Mouse (Mus musculus) heart, postnatal 10 days (tissue): ENCODE results near the gene Ift52. TPM values are rescaled to one million over a fixed set of nuclear protein-coding genes. Genes with fewer than 3 reads are reported as not detected.

ENCODE experiments used
- DNase-seq, 2 experiments: peaks; one replicate each; pipeline ENCODE4 v3.0.0; 2021
- intact Hi-C: fragments of 180-260 bp; cut with DNase I; formaldehyde crosslinking; loops from one replicate; pipeline ENCODE4 v1.15.1; 2025
- microRNA-seq, 2 experiments: library from miRNA; unstranded; fragments of <30 nt; microRNA quantifications; one replicate each; pipeline ENCODE4 v1.2.0; 2022
- total RNA-seq, 2 experiments: library from RNA; stranded (reverse); gene quantifications; 2 replicates each; pipeline ENCODE4 v1.2.3; 2021

Ift52 gene
- total RNA-seq, 2 experiments from 2014 or later = 25.6 to 27.1 TPM

- intact Hi-C loops = no loop called here
Measured at GRCm38 (mm10) chr2:163071590-163071989, 54.4 kb downstream of the Ift52 start.

GRCm38 (mm10) chr2:163073023-163073757 is 56.0 kb downstream of the Ift52 start:
- no peak for DNase-seq
- intact Hi-C loops = no loop called here

More at GRCm38 (mm10) chr2:163071590-163071989, 54.4 kb downstream of the Ift52 start:
- no peak for DNase-seq

GRCm38 (mm10) chr2:163074006-163074405 is 56.9 kb downstream of the Ift52 start:
- DNase-seq = no peak
- intact Hi-C loops = no loop called here

GRCm38 (mm10) chr2:163074808-163075207 is 57.7 kb downstream of the Ift52 start:
- intact Hi-C loops = no loop called here
- no peak for DNase-seq

- intact Hi-C loops = no loop called here
- DNase-seq = no peak
Measured at GRCm38 (mm10) chr2:163075234-163075633, 58.1 kb downstream of the Ift52 start.

- DNase-seq = no peak
- intact Hi-C loops = no loop called here
Measured at GRCm38 (mm10) chr2:163079041-163079440, 61.9 kb downstream of the Ift52 start.

GRCm38 (mm10) chr2:163082591-163082990 is 65.4 kb downstream of the Ift52 start:
- intact Hi-C loops = no loop called here
- DNase-seq = no peak

GRCm38 (mm10) chr2:163084519-163084918 is 67.4 kb downstream of the Ift52 start:
- intact Hi-C loops = no loop called here
- DNase-seq = no peak

GRCm38 (mm10) chr2:163085047-163085446 is 67.9 kb downstream of the Ift52 start:
- no peak for DNase-seq
- intact Hi-C loops = no loop called here

- intact Hi-C loops = no loop called here
- DNase-seq = no peak
Measured at GRCm38 (mm10) chr2:163086561-163086960, 69.4 kb downstream of the Ift52 start.

GRCm38 (mm10) chr2:163087728-163088127 is 70.6 kb downstream of the Ift52 start, which contains the start of gene Gtsf1l:
TSS of gene Gtsf1l (minus strand) at chr2:163087855.
- intact Hi-C loops = no loop called here
- no peak for DNase-seq

GRCm38 (mm10) chr2:163089475-163090123 is 72.4 kb downstream of the Ift52 start:
- no peak for DNase-seq
- intact Hi-C loops = no loop called here

- intact Hi-C loops = no loop called here
- DNase-seq = no peak
Measured at GRCm38 (mm10) chr2:163094909-163095308, 77.8 kb downstream of the Ift52 start.

Small RNAs within 50 kb of the gene (microRNA-seq; reads per million reads assigned to microRNA genes)
- gene Gm22174 (0 reads per million in 2 experiments), gene Mir7003 (0 reads per million in 2 experiments)

Other genes starting within 250 kb of the Ift52 start
- gene Srsf6, start 85.8 kb upstream of the Ift52 start, total RNA-seq = 100 to 1,000 TPM; 115 to 127 TPM
- not detected for gene L3mbtl1, start 73.9 kb upstream of the Ift52 start, total RNA-seq
- under 1 TPM; 0.12 to 0.43 TPM for gene Sgk2, start 30.0 kb upstream of the Ift52 start, total RNA-seq
- gene Mybl2, start 37.3 kb downstream of the Ift52 start, total RNA-seq = 1 to 10 TPM; 4.6 to 5.4 TPM
- not detected for gene Gtsf1l, start 70.5 kb downstream of the Ift52 start, total RNA-seq
- 1 to 10 TPM; 3.2 to 3.4 TPM for gene Tox2, start 185.8 kb downstream of the Ift52 start, total RNA-seq